Mouse (Mus musculus) forebrain, embryonic 11.5 days (tissue): Measurements from ENCODE around the gene Polr3h. TPM values are rescaled to one million over a fixed set of nuclear protein-coding genes. Genes with fewer than 3 reads are reported as not detected.

Experiments
- ATAC-seq: fragments of 200-750 bp; cut with Nextera tagmentation; replicated peaks from 2 replicates; pipeline ENCODE4 v1.8.0; 2017; ENCODE audit warnings: moderate TSS enrichment; ENCODE audit not compliant: low FRiP score
- DNase-seq: peaks from one replicate; pipeline ENCODE4 v3.0.0-alpha.2; 2017; ENCODE audit warnings: low spot score
- H3K27ac ChIP-seq: fragments of 300-500 bp; sonication (generic); 2 replicates; pipeline ENCODE4 v1.5.1; 2014; ENCODE audit warnings: low read depth, low read length
- H3K27me3 ChIP-seq: fragments of 300-500 bp; sonication (generic); 2 replicates; pipeline ENCODE4 v1.6.1; 2014; ENCODE audit warnings: mild to moderate bottlenecking, low read length, mixed read lengths; ENCODE audit not compliant: control insufficient read depth, insufficient read depth
- H3K36me3 ChIP-seq: fragments of 300-500 bp; sonication (generic); 2 replicates; pipeline ENCODE4 v1.6.1; 2014; ENCODE audit warnings: mild to moderate bottlenecking, low read length, moderate library complexity, mixed read lengths; ENCODE audit not compliant: control insufficient read depth, insufficient read depth
- H3K4me1 ChIP-seq: fragments of 300-500 bp; sonication (generic); replicated peaks from 2 replicates; pipeline ENCODE4 v1.6.1; 2014; ENCODE audit warnings: low read length, mixed read lengths; ENCODE audit not compliant: control insufficient read depth, insufficient read depth
- H3K4me2 ChIP-seq: fragments of 300-500 bp; sonication (generic); 2 replicates; pipeline ENCODE4 v1.6.1; 2014; ENCODE audit warnings: low read depth, mild to moderate bottlenecking, low read length, moderate library complexity, mixed read lengths; ENCODE audit not compliant: severe bottlenecking
- H3K4me3 ChIP-seq: fragments of 300-500 bp; sonication (generic); 2 replicates; pipeline ENCODE4 v1.5.1; 2014; ENCODE audit warnings: low read depth, low read length
- H3K9ac ChIP-seq: fragments of 300-500 bp; sonication (generic); 2 replicates; pipeline ENCODE4 v1.6.1; 2014; ENCODE audit warnings: low read length
- H3K9me3 ChIP-seq: fragments of 300-500 bp; sonication (generic); 2 replicates; pipeline ENCODE4 v1.6.1; 2016; ENCODE audit warnings: low read length, mixed read lengths; ENCODE audit not compliant: control insufficient read depth
- WGBS: fragments of 180-500 bp; shearing (Covaris S2); extraction: QIAGEN DNeasy Blood & Tissue Kit; methylation state at CpG from one replicate; pipeline ENCODE4 v1.1.7; 2014; 5-methylcytosine and 5-hydroxymethylcytosine counted together
- polyA plus RNA-seq: library from polyadenylated mRNA; unstranded; fragments of >200 nt; fragmentation: Nextera tagmentation; extraction: Ambion mirVana; gene quantifications from 2 replicates; pipeline ENCODE4 v1.2.1, GENCODE M21; 2014

Polr3h gene
- polyA plus RNA-seq, 1 experiment from 2014 or later = 65.1 TPM

GRCm38 (mm10) chr15:81897607-81898285, 28.3 kb downstream of the Polr3h start:
- Histone ChIP-seq H3K27me3 (no peaks in the 10 kb centered on the region), H3K4me2 (no peak overlapping the region), H3K36me3 (peaks cover 5% of the 10 kb centered on the region; the same call in 1 of the 2 replicates), H3K9ac (no peak overlapping the region), H3K9me3 (no peaks in the 10 kb centered on the region), H3K4me1 (no peaks in the 10 kb centered on the region), H3K27ac (no peak overlapping the region), H3K4me3 (no peak overlapping the region)
- 92% methylated on average over 5 of the region's 5 CpGs for WGBS
- ATAC-seq (no peak), DNase-seq (no peak)

- no peak overlapping the region for H3K27ac ChIP-seq
- no peaks in the 10 kb centered on the region for H3K27me3 ChIP-seq
- H3K36me3 ChIP-seq = peaks cover 5% of the 10 kb centered on the region; the same call in 1 of the 2 replicates
- no peaks in the 10 kb centered on the region for H3K4me1 ChIP-seq
- DNase-seq (no peak), ATAC-seq (no peak)
- 98% methylated on average over 2 of the region's 2 CpGs for WGBS
- no peak overlapping the region for H3K4me2 ChIP-seq
- no peaks in the 10 kb centered on the region for H3K9me3 ChIP-seq
- H3K4me3 ChIP-seq = no peak overlapping the region
- no peak overlapping the region for H3K9ac ChIP-seq
These were observed 29.6 kb downstream of the Polr3h start for GRCm38 (mm10) chr15:81896407-81896806.

DNA sequence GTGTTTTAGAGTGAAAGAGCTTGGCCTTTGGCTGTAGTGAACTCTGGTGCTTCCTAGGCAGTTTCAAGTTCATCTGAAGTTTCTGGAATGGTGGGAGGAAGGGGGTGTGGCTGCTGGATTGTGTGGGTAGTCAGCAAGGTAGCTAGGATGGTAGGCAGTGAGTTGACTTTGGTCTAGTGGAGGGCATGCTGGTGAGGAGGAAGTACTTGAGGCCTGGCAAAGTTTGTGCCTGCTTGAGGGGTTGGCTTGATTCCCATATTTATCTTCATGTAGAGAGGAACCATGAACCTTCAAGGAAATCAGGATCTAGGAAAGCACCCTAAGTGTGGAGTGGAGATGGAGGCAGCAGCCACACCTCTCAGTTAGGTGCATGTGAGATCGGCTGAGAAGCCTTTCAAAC, 32.0 kb downstream of the Polr3h start:
- Histone ChIP-seq H3K36me3 (peaks cover 3% of the 10 kb centered on the region; the same call in 1 of the 2 replicates), H3K27ac (no peak overlapping the region), H3K27me3 (no peaks in the 10 kb centered on the region), H3K4me3 (no peak overlapping the region), H3K4me1 (no peaks in the 10 kb centered on the region), H3K4me2 (no peak overlapping the region), H3K9ac (no peak overlapping the region), H3K9me3 (no peaks in the 10 kb centered on the region)
- WGBS = 75% methylated on average over 1 of the region's 1 CpGs
- ATAC-seq = no peak
- DNase-seq = no peak

- H3K9ac ChIP-seq = no peak overlapping the region
- H3K36me3 ChIP-seq = peaks cover 3% of the 10 kb centered on the region; the same call in 1 of the 2 replicates
- no peak overlapping the region for H3K4me2 ChIP-seq
- WGBS = 89% methylated on average over 8 of the region's 8 CpGs
- H3K4me1 ChIP-seq = no peaks in the 10 kb centered on the region
- H3K9me3 ChIP-seq = no peaks in the 10 kb centered on the region
- H3K27me3 ChIP-seq = no peaks in the 10 kb centered on the region
- DNase-seq (no peak), ATAC-seq (no peak)
- H3K27ac ChIP-seq = no peak overlapping the region
- H3K4me3 ChIP-seq = no peak overlapping the region
These were observed 34.0 kb downstream of the Polr3h start for GRCm38 (mm10) chr15:81891822-81892580.

GRCm38 (mm10) chr15:81891140-81891802, 34.8 kb downstream of the Polr3h start:
- WGBS = 94% methylated on average over 7 of the region's 7 CpGs
- no peaks in the 10 kb centered on the region for H3K4me1 ChIP-seq
- H3K36me3 ChIP-seq = peaks cover 3% of the 10 kb centered on the region; the same call in 1 of the 2 replicates
- H3K9ac ChIP-seq = no peak overlapping the region
- no peak overlapping the region for H3K4me2 ChIP-seq
- no peak for DNase-seq
- ATAC-seq = no peak
- H3K27me3 ChIP-seq = no peaks in the 10 kb centered on the region
- H3K9me3 ChIP-seq = no peaks in the 10 kb centered on the region
- no peak overlapping the region for H3K4me3 ChIP-seq
- H3K27ac ChIP-seq = no peak overlapping the region

DNA sequence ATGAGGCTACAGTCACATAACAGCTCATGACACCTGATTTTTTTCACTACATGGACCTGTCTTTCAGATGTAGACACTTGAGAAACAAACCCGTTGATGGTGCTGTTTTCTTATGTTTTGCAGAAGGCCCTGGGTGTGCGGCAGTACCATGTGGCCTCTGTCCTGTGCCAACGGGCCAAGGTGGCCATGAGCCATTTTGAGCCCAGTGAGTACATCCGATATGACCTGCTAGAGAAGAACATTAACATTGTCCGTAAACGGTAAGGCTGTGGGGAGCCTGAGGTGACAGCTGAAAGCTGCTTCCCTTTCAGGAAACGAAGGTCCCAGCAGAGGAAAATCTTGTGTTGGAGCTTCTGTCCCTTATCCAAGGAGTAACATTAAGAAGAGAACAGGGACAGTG, 36.9 kb downstream of the Polr3h start:
- no peaks in the 10 kb centered on the region for H3K9me3 ChIP-seq
- H3K4me3 ChIP-seq = no peak overlapping the region
- H3K9ac ChIP-seq = no peak overlapping the region
- H3K4me1 ChIP-seq = no peaks in the 10 kb centered on the region
- no peak overlapping the region for H3K4me2 ChIP-seq
- H3K27me3 ChIP-seq = no peaks in the 10 kb centered on the region
- no peak for ATAC-seq
- H3K27ac ChIP-seq = no peak overlapping the region
- 95% methylated on average over 7 of the region's 7 CpGs for WGBS
- DNase-seq = no peak
- peaks cover 3% of the 10 kb centered on the region; the same call in 1 of the 2 replicates for H3K36me3 ChIP-seq

- H3K27me3 ChIP-seq = no peaks in the 10 kb centered on the region
- H3K4me3 ChIP-seq = no peak overlapping the region
- DNase-seq (no peak), ATAC-seq (no peak)
- no peak overlapping the region for H3K4me2 ChIP-seq
- H3K36me3 ChIP-seq = peaks cover 3% of the 10 kb centered on the region; the same call in 1 of the 2 replicates
- H3K9me3 ChIP-seq = no peaks in the 10 kb centered on the region
- no peaks in the 10 kb centered on the region for H3K4me1 ChIP-seq
- 94% methylated on average over 6 of the region's 6 CpGs for WGBS
- H3K27ac ChIP-seq = no peak overlapping the region
- H3K9ac ChIP-seq = no peak overlapping the region
These were observed 39.1 kb downstream of the Polr3h start for GRCm38 (mm10) chr15:81886795-81887550.

GRCm38 (mm10) chr15:81885418-81885934, 40.6 kb downstream of the Polr3h start:
- Histone ChIP-seq H3K36me3 (peaks cover 3% of the 10 kb centered on the region; the same call in 1 of the 2 replicates), H3K27ac (no peak overlapping the region), H3K4me1 (no peaks in the 10 kb centered on the region), H3K27me3 (no peaks in the 10 kb centered on the region), H3K4me3 (no peak overlapping the region), H3K4me2 (no peak overlapping the region), H3K9ac (no peak overlapping the region), H3K9me3 (no peaks in the 10 kb centered on the region)
- 85% methylated on average over 3 of the region's 3 CpGs for WGBS
- ATAC-seq (no peak), DNase-seq (no peak)
